Mouse (Mus musculus) common myeloid progenitor, adult 5-6 weeks (primary cell): ENCODE measurements around the gene Gm8159. TPM values are rescaled to one million over a fixed set of nuclear protein-coding genes. Genes with fewer than 3 reads are reported as not detected.
"Not testable (repeated sequence)": the region's sequence is repeated elsewhere in the genome, so short reads cannot be mapped to it uniquely, and the experiment has no call there.

Source experiments
- ATAC-seq: replicated peaks from 2 replicates; pipeline ENCODE4 v1.8.0; 2016; ENCODE audit warnings: low read depth, mild to moderate bottlenecking, moderate TSS enrichment, inconsistent platforms; ENCODE audit not compliant: poor library complexity, severe bottlenecking
- total RNA-seq: library from RNA; stranded (forward); fragments of 200-1000, 187-1606 nt; gene quantifications from 2 replicates; pipeline ENCODE4 v1.2.3, GENCODE M21; 2017

Gene Gm8159
- total RNA-seq = not detected in 2 replicates

DNA sequence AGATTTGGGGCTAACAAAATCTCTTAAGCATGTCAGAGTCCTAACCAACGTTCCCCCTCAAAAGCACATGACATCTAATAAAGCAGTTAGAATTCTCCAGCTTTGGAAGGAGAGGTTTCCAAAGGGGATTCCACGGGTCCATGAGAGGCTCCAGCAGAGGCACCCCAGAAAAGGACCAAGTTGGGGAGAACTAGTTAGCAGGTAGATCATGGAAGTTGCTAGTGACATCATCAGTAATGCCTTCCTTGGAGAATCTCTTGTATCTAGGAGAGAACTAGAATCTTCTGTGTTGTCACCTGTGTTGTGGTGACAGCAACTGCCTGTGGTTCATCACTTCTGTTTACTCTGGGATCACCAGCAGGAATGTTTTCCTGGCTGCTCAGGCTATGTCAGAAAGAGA, at the start of gene Gm8159:
TSS of gene Gm8159 (plus strand) at position 301 of the 400 bp plus-strand sequence.
- not testable (repeated sequence) for ATAC-seq

DNA sequence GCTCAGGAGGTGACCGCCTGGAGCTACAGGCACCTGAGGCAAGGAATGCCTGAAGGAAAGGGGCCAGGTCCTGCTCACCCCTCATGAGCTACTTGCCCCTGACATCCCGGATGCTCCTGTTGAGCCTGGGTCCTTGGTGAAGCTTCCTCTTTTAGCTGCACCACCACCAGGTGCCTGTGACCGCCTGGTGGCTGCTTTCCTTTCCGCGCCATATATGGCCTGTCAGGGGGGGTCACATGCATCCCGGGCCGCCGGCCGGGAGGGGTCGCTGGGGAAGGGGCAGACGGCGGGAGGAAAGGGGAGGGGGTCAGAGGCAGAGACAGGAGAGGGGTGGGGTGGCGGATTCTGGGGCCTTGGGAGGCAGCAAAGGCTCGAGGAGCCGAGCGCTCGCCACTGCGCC, 17.2 kb downstream of the Gm8159 start:
- not testable (repeated sequence) for ATAC-seq

DNA sequence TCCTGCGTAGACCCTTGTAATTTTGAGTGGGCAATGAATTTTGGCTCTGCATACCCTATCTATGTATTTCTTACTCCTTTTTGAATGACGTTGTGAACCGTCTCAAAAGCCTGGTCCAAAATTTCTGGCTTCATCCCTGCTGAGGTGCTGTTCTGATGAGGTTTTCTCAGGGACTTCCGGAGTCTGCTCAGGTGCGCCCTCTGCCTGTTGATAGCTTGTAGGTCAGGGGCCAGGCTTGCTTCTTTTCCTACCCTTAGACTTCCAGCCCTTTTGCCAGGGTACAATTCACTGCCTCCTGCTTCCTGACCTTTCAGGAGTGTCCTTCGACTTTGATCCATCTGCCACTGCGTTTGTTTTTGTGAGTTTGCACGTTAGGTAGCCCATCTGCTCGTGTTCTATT, 18.2 kb downstream of the Gm8159 start:
- not testable (repeated sequence) for ATAC-seq

DNA sequence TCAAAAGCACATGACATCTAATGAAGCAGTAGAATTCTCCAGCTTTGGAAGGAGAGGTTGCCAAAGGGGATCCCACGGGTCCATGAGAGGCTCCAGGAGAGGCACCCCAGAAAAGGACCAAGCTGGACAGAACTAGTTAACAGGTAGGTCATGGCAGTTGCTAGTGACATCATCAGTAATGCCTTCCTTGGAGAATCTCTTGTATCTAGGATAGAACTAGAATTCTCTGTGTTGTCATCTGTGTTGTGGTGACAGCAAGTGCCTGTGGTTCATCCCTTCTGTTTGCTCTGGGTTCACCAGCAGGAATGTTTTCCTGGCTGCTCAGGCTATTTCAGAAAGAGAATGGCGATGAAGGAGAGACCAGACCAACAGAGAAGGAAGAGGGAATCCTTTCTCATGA, 31.7 kb downstream of the Gm8159 start, which contains the start of gene Gm3239:
TSS of gene Gm3239 (plus strand) at position 301 of the 400 bp plus-strand sequence.
- not testable (repeated sequence) for ATAC-seq

Other genes with a start within 250 kb of the Gm8159 start
- gene Gm3159, start 234.8 kb upstream of the Gm8159 start, total RNA-seq = not detected in 2 replicates
- not detected in 2 replicates for gene Gm3164, start 216.9 kb upstream of the Gm8159 start, total RNA-seq
- not detected in 2 replicates for gene Gm3173, start 201.4 kb upstream of the Gm8159 start, total RNA-seq
- not detected in 2 replicates for gene Gm3182, start 150.6 kb upstream of the Gm8159 start, total RNA-seq
- gene Gm3047, start 76.9 kb upstream of the Gm8159 start, total RNA-seq = not detected in 2 replicates
- not detected in 2 replicates for gene Gm3239, start 31.8 kb downstream of the Gm8159 start, total RNA-seq
- not detected in 2 replicates for gene Gm7876, start 76.9 kb downstream of the Gm8159 start, total RNA-seq
- not detected in 2 replicates for gene Gm3252, start 94.4 kb downstream of the Gm8159 start, total RNA-seq
- not detected in 2 replicates for gene Gm9602, start 144.0 kb downstream of the Gm8159 start, total RNA-seq
- gene Gm3269, start 205.8 kb downstream of the Gm8159 start, total RNA-seq = not detected in 2 replicates
- not detected in 2 replicates for gene Gm3264, start 223.2 kb downstream of the Gm8159 start, total RNA-seq